Mouse (Mus musculus) testis, adult 2 months (tissue): ENCODE measurements at regions not wholly inside any gene's neighbourhood (a gene's known extent, or its start where the extent isn't known, plus 50 kb on each side); places are given as distances from the start of the nearest gene placed in this dataset.

ENCODE experiments used
- H3K27ac ChIP-seq: fragments of 200-500 bp; 2 replicates; pipeline ENCODE4 v1.5.1; 2012; ENCODE audit warnings: low read depth, low read length; ENCODE audit not compliant: control insufficient read depth, insufficient read depth
- H3K27me3 ChIP-seq: fragments of 200-500 bp; 2 replicates; pipeline ENCODE4 v1.6.1; 2012; ENCODE audit warnings: mild to moderate bottlenecking, low read length, moderate library complexity; ENCODE audit not compliant: control insufficient read depth, insufficient read depth
- H3K36me3 ChIP-seq: fragments of 200-500 bp; 2 replicates; pipeline ENCODE4 v1.6.1; 2012; ENCODE audit warnings: mild to moderate bottlenecking, low read length; ENCODE audit not compliant: control insufficient read depth, insufficient read depth
- H3K4me1 ChIP-seq: fragments of 200-500 bp; 2 replicates; pipeline ENCODE4 v1.6.1; 2012; ENCODE audit warnings: low read length; ENCODE audit not compliant: control insufficient read depth, insufficient read depth
- H3K4me3 ChIP-seq: fragments of 200-500 bp; 2 replicates; pipeline ENCODE4 v1.5.1; 2012; ENCODE audit warnings: low read depth, mild to moderate bottlenecking, low read length, moderate library complexity, mixed read lengths; ENCODE audit not compliant: control insufficient read depth
- CTCF ChIP-seq: fragments of 200-500 bp; IDR thresholded peaks from 2 replicates; pipeline ENCODE4 v1.5.1; 2012; ENCODE audit warnings: low read depth, mild to moderate bottlenecking, inconsistent platforms, low read length, moderate library complexity; ENCODE audit not compliant: control insufficient read depth, insufficient read depth, insufficient replicate concordance
- POLR2A ChIP-seq: fragments of 200-500 bp; IDR thresholded peaks from 2 replicates; pipeline ENCODE4 v1.6.1; 2012; ENCODE audit warnings: low read depth, mild to moderate bottlenecking, inconsistent platforms, low read length, moderate library complexity; ENCODE audit not compliant: control insufficient read depth

DNA sequence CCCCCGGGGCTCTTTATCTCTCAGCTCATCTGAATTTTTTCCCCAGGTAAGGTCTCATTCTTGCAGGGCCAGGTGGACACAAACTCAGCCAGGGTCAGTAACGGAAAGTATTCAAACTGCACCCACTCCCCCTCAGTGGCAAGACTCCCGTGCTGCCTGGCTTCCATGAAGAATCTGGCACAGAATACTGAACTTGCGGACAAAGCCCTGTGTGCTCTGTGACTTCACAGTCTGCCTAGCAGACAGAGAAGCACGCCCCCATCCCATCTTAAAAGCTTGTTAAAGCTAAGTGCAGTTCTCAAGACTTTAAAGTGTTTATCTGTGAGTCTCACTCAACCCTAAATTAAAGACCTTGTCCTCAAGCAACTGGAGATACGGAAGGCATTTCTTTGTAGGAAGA is 140.0 kb upstream of the Slc25a13 start:
- no peak for TF ChIP-seq CTCF
- no peak for TF ChIP-seq POLR2A
- H3K4me1 ChIP-seq: no peaks in the 10 kb centered on the region
- no peak overlapping the region for H3K27ac ChIP-seq
- H3K4me3 ChIP-seq: peak overlapping the region; percentile 4; the same call in 1 of the 2 replicates
- no peaks in the 10 kb centered on the region for H3K36me3 ChIP-seq
- H3K27me3 ChIP-seq: no peaks in the 10 kb centered on the region

DNA sequence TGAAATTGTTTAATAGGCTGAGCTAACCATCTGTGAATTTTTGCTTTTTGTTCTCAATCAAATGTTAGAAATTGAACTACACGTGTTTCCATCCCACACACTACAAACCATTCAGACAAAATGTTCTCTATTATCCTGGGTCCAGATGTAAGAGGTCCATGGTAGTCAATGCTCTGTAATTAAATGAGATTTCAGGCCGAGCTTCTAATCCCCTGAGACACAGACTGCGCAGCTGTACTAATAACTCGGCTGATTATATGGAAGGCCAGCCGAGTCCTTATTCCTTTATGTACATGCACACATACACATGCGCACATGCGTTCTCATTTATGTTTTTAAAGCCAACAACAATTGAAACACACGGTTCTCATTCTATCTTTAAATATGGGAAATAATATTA is 118.3 kb upstream of the Slc25a13 start:
- Histone ChIP-seq H3K27ac (no peak overlapping the region), H3K36me3 (no peaks in the 10 kb centered on the region), H3K4me3 (no peak overlapping the region), H3K27me3 (no peaks in the 10 kb centered on the region), H3K4me1 (no peaks in the 10 kb centered on the region)
- no peak for TF ChIP-seq POLR2A
- TF ChIP-seq CTCF: no peak

DNA sequence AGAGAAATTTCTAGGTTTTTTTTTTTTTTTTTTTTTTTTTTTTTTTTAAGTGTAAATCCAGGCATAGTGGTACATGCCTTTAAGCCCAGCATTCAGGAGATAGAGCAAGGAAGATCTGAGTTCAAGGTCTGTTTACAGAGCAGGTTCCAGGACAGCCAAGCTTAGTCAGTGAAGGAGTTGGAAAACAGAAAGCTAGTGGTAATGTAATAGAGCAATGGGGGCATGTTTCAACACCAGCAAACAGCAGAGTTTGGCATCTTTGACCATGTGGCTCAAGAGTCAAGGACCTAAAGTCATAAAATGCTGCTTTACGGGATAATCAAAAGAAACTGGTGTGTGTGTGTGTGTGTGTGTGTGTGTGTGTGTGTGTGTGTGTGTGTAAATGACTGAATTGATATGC is 113.3 kb upstream of the Slc25a13 start:
- H3K4me1 ChIP-seq: no peaks in the 10 kb centered on the region
- H3K27me3 ChIP-seq: no peaks in the 10 kb centered on the region
- no peak overlapping the region for H3K4me3 ChIP-seq
- H3K36me3 ChIP-seq: no peaks in the 10 kb centered on the region
- no peak overlapping the region for H3K27ac ChIP-seq
- TF ChIP-seq POLR2A (no peak), CTCF (no peak)

DNA sequence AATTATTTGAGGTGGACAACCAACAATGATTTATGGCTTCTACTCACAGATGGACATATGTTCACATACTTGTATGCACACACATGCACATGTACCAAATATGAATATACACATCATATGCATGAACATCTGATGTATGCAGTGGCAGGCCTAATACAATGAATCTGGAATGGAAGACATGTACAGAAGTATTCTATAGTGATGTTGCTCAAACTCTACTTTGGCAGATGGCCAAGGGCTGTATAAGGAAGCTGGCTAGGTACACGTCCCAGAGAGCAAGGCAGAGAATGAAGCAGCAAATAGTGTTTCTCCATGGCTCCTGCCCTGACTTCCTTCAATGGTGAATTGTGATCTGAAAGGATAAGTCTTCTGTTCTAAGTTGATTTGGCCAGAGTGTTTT is 108.5 kb upstream of the Slc25a13 start:
- Histone ChIP-seq H3K27ac (no peak overlapping the region), H3K36me3 (no peaks in the 10 kb centered on the region), H3K27me3 (no peaks in the 10 kb centered on the region), H3K4me3 (no peak overlapping the region), H3K4me1 (no peaks in the 10 kb centered on the region)
- TF ChIP-seq POLR2A (no peak), CTCF (no peak)

DNA sequence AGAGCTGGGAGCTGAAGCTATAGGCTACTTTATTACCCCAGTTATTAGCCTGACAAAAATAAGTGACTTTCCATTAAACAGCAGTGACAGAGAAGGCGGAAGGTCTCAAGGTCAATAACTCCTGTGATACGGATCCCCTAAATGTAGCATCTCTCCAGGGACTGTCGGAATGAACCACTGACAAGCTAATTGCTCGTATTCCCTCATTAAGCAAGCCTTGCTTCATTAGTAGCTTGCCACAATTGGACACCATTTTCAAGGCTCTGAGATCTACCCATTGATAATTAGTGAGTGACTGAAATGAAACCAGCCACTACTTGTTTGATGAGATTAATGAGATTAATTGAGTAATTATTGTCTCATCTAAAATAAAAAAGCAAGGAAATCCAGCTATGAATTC is 99.8 kb upstream of the Slc25a13 start:
- TF ChIP-seq POLR2A (no peak), CTCF (no peak)
- no peak overlapping the region for H3K4me3 ChIP-seq
- no peaks in the 10 kb centered on the region for H3K36me3 ChIP-seq
- no peak overlapping the region for H3K27ac ChIP-seq
- no peaks in the 10 kb centered on the region for H3K4me1 ChIP-seq
- no peaks in the 10 kb centered on the region for H3K27me3 ChIP-seq

DNA sequence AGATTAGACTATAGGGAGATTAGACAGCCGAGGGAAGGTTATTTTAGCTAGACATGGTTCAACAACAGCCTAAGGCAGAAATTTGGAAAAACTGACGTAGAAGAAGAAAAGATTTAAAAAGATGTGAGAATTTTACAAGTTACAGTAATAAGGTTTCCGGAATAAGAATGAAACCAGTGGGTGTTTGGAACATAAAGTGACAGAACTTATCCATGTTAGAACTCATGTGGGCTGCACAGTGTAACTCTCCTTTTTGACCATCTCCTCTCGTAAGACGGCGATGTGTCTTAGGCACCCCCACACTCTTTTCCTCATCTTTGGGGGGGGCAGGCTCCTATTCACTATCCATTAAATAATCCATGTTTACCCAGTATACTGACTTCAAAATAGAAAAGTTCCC is 96.2 kb upstream of the Slc25a13 start:
- no peaks in the 10 kb centered on the region for H3K36me3 ChIP-seq
- H3K27me3 ChIP-seq: no peaks in the 10 kb centered on the region
- H3K27ac ChIP-seq: no peak overlapping the region
- H3K4me1 ChIP-seq: no peaks in the 10 kb centered on the region
- TF ChIP-seq POLR2A: no peak
- no peak for TF ChIP-seq CTCF
- no peak overlapping the region for H3K4me3 ChIP-seq

DNA sequence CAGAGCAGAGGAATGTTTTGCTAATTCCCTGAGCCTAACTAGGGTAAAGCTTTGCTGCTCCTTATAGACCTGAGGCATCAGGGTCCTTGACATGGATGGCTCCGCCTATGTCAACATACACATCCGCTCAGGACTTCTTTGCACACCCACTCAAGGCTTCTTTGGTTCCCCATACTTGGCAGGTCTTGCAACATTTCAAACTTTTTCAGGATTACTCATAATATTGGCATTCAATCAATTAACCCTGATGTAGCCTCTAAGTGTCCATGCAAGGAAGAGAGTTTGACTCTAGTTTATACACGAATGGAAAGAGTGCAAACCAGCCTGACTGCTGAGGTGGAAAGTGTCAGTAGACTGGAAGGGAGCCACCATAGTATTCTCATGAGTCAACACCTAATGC is 93.2 kb upstream of the Slc25a13 start:
- Histone ChIP-seq H3K27me3 (no peaks in the 10 kb centered on the region), H3K27ac (no peak overlapping the region), H3K36me3 (no peaks in the 10 kb centered on the region), H3K4me3 (no peak overlapping the region), H3K4me1 (no peaks in the 10 kb centered on the region)
- TF ChIP-seq CTCF: no peak
- no peak for TF ChIP-seq POLR2A

DNA sequence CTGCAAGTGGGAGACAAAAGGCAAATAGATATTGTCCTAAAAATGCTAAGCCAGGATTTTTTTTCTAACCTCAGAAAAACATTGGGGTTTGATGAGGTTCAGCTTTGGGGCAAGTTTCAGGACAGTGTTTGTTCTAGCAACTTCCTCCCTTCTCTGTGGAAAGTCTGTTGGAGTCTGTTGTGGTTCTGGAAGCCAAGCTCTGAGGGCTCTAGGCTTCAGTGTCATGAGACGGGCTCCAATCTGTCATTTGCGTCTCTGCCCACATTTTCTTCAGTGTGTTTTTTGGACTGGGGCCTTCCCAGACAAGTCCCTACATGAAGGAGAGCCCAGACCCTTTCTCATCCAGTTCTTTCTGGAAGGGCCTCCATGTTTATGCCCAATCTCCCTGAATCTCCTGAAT is 90.6 kb upstream of the Slc25a13 start:
- H3K4me3 ChIP-seq: no peak overlapping the region
- H3K36me3 ChIP-seq: no peaks in the 10 kb centered on the region
- H3K27ac ChIP-seq: no peak overlapping the region
- H3K27me3 ChIP-seq: no peaks in the 10 kb centered on the region
- TF ChIP-seq CTCF (no peak), POLR2A (no peak)
- no peaks in the 10 kb centered on the region for H3K4me1 ChIP-seq
